Mouse (Mus musculus): Measurements from ENCODE around the gene Slc4a4. TPM values are rescaled to one million over a fixed set of nuclear protein-coding genes. Genes with fewer than 3 reads are reported as not detected.

Gene Slc4a4
- polyA plus RNA-seq, 1 experiment from 2014 or later, result 6.2 TPM

GRCm38 (mm10) chr5:89027518-89028085, 141.0 kb downstream of the Slc4a4 start:
- no peak overlapping the region for H3K27ac ChIP-seq (replicated peaks)
- no peaks in the 10 kb centered on the region for H3K36me3 ChIP-seq
- H3K27me3 ChIP-seq, result no peaks in the 10 kb centered on the region
- 86% methylated on average over 4 of the region's 4 CpGs for WGBS
- no peak overlapping the region for H3K9ac ChIP-seq
- no peak for ATAC-seq (ENCODE audit: low read depth)
- no peaks in the 10 kb centered on the region for H3K9me3 ChIP-seq
- no peaks in the 10 kb centered on the region for H3K4me1 ChIP-seq (replicated peaks)
- no peak overlapping the region for H3K4me2 ChIP-seq
- H3K4me3 ChIP-seq, result no peak overlapping the region

GRCm38 (mm10) chr5:89032647-89033046, 146.0 kb downstream of the Slc4a4 start:
- Histone ChIP-seq H3K9me3 (no peaks in the 10 kb centered on the region), H3K4me3 (no peak overlapping the region), H3K27ac (replicated peaks) (no peak overlapping the region), H3K9ac (no peak overlapping the region), H3K36me3 (no peaks in the 10 kb centered on the region), H3K4me1 (replicated peaks) (peaks cover 6% of the 10 kb centered on the region; the same call in 1 of the 2 replicates), H3K4me2 (no peak overlapping the region), H3K27me3 (no peaks in the 10 kb centered on the region)
- WGBS, result 90% methylated on average over 8 of the region's 8 CpGs
- ATAC-seq (ENCODE audit: low read depth), result no peak

GRCm38 (mm10) chr5:89033256-89033655, 146.6 kb downstream of the Slc4a4 start:
- H3K27ac ChIP-seq (replicated peaks), result no peak overlapping the region

GRCm38 (mm10) chr5:89036147-89036546, 149.5 kb downstream of the Slc4a4 start:
- Histone ChIP-seq H3K9ac (no peak overlapping the region), H3K36me3 (no peaks in the 10 kb centered on the region), H3K27ac (replicated peaks) (no peak overlapping the region), H3K27me3 (no peaks in the 10 kb centered on the region), H3K4me1 (replicated peaks) (peaks cover 13% of the 10 kb centered on the region; the same call in 1 of the 2 replicates), H3K4me3 (no peak overlapping the region), H3K9me3 (no peaks in the 10 kb centered on the region), H3K4me2 (no peak overlapping the region)
- 60% methylated on average over 5 of the region's 5 CpGs for WGBS
- peak; percentile 45; the same call in 1 of the 2 replicates for ATAC-seq (ENCODE audit: low read depth)

More at GRCm38 (mm10) chr5:89033256-89033655, 146.6 kb downstream of the Slc4a4 start:
- H3K4me3 ChIP-seq, result no peak overlapping the region
- WGBS, result 89% methylated on average over 4 of the region's 4 CpGs
- H3K9me3 ChIP-seq, result no peaks in the 10 kb centered on the region
- H3K27me3 ChIP-seq, result no peaks in the 10 kb centered on the region
- H3K4me1 ChIP-seq (replicated peaks), result peaks cover 6% of the 10 kb centered on the region; the same call in 1 of the 2 replicates
- no peak for ATAC-seq (ENCODE audit: low read depth)
- no peak overlapping the region for H3K9ac ChIP-seq
- no peaks in the 10 kb centered on the region for H3K36me3 ChIP-seq
- H3K4me2 ChIP-seq, result no peak overlapping the region

- Histone ChIP-seq H3K27me3 (no peaks in the 10 kb centered on the region), H3K4me3 (no peak overlapping the region), H3K36me3 (no peaks in the 10 kb centered on the region), H3K4me1 (replicated peaks) (peaks cover 16% of the 10 kb centered on the region; the same call in 1 of the 2 replicates), H3K9me3 (no peaks in the 10 kb centered on the region), H3K27ac (replicated peaks) (peak overlapping the region; percentile 34), H3K9ac (no peak overlapping the region), H3K4me2 (no peak overlapping the region)
- 47% methylated on average over 3 of the region's 3 CpGs for WGBS
- ATAC-seq (ENCODE audit: low read depth), result peak; percentile 43; the same call in 1 of the 2 replicates
Measured at GRCm38 (mm10) chr5:89040814-89041213, 154.2 kb downstream of the Slc4a4 start.

GRCm38 (mm10) chr5:89043846-89044245, 157.2 kb downstream of the Slc4a4 start:
- H3K4me3 ChIP-seq, result no peak overlapping the region
- H3K4me1 ChIP-seq (replicated peaks), result peaks cover 10% of the 10 kb centered on the region; the same call in 1 of the 2 replicates
- no peak overlapping the region for H3K4me2 ChIP-seq
- no peak overlapping the region for H3K9ac ChIP-seq
- H3K27ac ChIP-seq (replicated peaks), result no peak overlapping the region
- ATAC-seq (ENCODE audit: low read depth), result 0 out of 2 replicates have a peak, but pooled peaks have one; percentile 23
- no peaks in the 10 kb centered on the region for H3K36me3 ChIP-seq
- WGBS, result 52% methylated on average over 5 of the region's 5 CpGs
- H3K9me3 ChIP-seq, result no peaks in the 10 kb centered on the region
- no peaks in the 10 kb centered on the region for H3K27me3 ChIP-seq

GRCm38 (mm10) chr5:89044801-89045200, 158.2 kb downstream of the Slc4a4 start:
- peaks cover 10% of the 10 kb centered on the region; the same call in 1 of the 2 replicates for H3K4me1 ChIP-seq (replicated peaks)
- no peak overlapping the region for H3K4me3 ChIP-seq
- H3K9ac ChIP-seq, result no peak overlapping the region
- H3K27me3 ChIP-seq, result no peaks in the 10 kb centered on the region
- H3K27ac ChIP-seq (replicated peaks), result no peak overlapping the region
- no peaks in the 10 kb centered on the region for H3K36me3 ChIP-seq
- ATAC-seq (ENCODE audit: low read depth), result no peak
- no peak overlapping the region for H3K4me2 ChIP-seq
- H3K9me3 ChIP-seq, result no peaks in the 10 kb centered on the region
- WGBS, result 92% methylated on average over 5 of the region's 5 CpGs

- no peaks in the 10 kb centered on the region for H3K36me3 ChIP-seq
- H3K4me3 ChIP-seq, result no peak overlapping the region
- H3K4me1 ChIP-seq (replicated peaks), result no peaks in the 10 kb centered on the region
- H3K9ac ChIP-seq, result no peak overlapping the region
- ATAC-seq (ENCODE audit: low read depth), result no peak
- 81% methylated on average over 5 of the region's 5 CpGs for WGBS
- H3K27ac ChIP-seq (replicated peaks), result no peak overlapping the region
- H3K4me2 ChIP-seq, result no peak overlapping the region
- H3K27me3 ChIP-seq, result no peaks in the 10 kb centered on the region
- no peaks in the 10 kb centered on the region for H3K9me3 ChIP-seq
Measured at GRCm38 (mm10) chr5:89051577-89051976, 165.0 kb downstream of the Slc4a4 start.

GRCm38 (mm10) chr5:89052230-89052629, 165.6 kb downstream of the Slc4a4 start:
- WGBS, result 94% methylated on average over 5 of the region's 5 CpGs
- ATAC-seq (ENCODE audit: low read depth), result no peak
- Histone ChIP-seq H3K27me3 (no peaks in the 10 kb centered on the region), H3K36me3 (no peaks in the 10 kb centered on the region), H3K9me3 (no peaks in the 10 kb centered on the region), H3K4me2 (no peak overlapping the region), H3K4me1 (replicated peaks) (no peaks in the 10 kb centered on the region), H3K4me3 (no peak overlapping the region), H3K9ac (no peak overlapping the region), H3K27ac (replicated peaks) (no peak overlapping the region)

GRCm38 (mm10) chr5:89055656-89056055, 169.0 kb downstream of the Slc4a4 start:
- no peaks in the 10 kb centered on the region for H3K36me3 ChIP-seq
- H3K4me2 ChIP-seq, result no peak overlapping the region
- H3K27me3 ChIP-seq, result no peaks in the 10 kb centered on the region
- no peak for ATAC-seq (ENCODE audit: low read depth)
- H3K27ac ChIP-seq (replicated peaks), result no peak overlapping the region
- 87% methylated on average over 3 of the region's 3 CpGs for WGBS
- no peak overlapping the region for H3K9ac ChIP-seq
- no peak overlapping the region for H3K4me3 ChIP-seq
- no peaks in the 10 kb centered on the region for H3K9me3 ChIP-seq
- H3K4me1 ChIP-seq (replicated peaks), result no peaks in the 10 kb centered on the region

- no peak overlapping the region for H3K9ac ChIP-seq
- 89% methylated on average over 2 of the region's 2 CpGs for WGBS
- no peak overlapping the region for H3K27ac ChIP-seq (replicated peaks)
- H3K4me2 ChIP-seq, result no peak overlapping the region
- no peaks in the 10 kb centered on the region for H3K9me3 ChIP-seq
- H3K27me3 ChIP-seq, result no peaks in the 10 kb centered on the region
- no peaks in the 10 kb centered on the region for H3K4me1 ChIP-seq (replicated peaks)
- no peaks in the 10 kb centered on the region for H3K36me3 ChIP-seq
- no peak overlapping the region for H3K4me3 ChIP-seq
- ATAC-seq (ENCODE audit: low read depth), result no peak
Measured at GRCm38 (mm10) chr5:89056370-89056769, 169.8 kb downstream of the Slc4a4 start.

- 85% methylated on average over 9 of the region's 9 CpGs for WGBS
- no peak overlapping the region for H3K4me3 ChIP-seq
- no peak overlapping the region for H3K27ac ChIP-seq (replicated peaks)
- H3K4me2 ChIP-seq, result no peak overlapping the region
- H3K27me3 ChIP-seq, result no peaks in the 10 kb centered on the region
- H3K36me3 ChIP-seq, result no peaks in the 10 kb centered on the region
- H3K9ac ChIP-seq, result no peak overlapping the region
- H3K9me3 ChIP-seq, result no peaks in the 10 kb centered on the region
- no peaks in the 10 kb centered on the region for H3K4me1 ChIP-seq (replicated peaks)
- no peak for ATAC-seq (ENCODE audit: low read depth)
Measured at GRCm38 (mm10) chr5:89061097-89061496, 174.5 kb downstream of the Slc4a4 start.

- no peaks in the 10 kb centered on the region for H3K27me3 ChIP-seq
- no peaks in the 10 kb centered on the region for H3K4me1 ChIP-seq (replicated peaks)
- no peak overlapping the region for H3K4me3 ChIP-seq
- H3K27ac ChIP-seq (replicated peaks), result no peak overlapping the region
- no peaks in the 10 kb centered on the region for H3K9me3 ChIP-seq
- 84% methylated on average over 5 of the region's 5 CpGs for WGBS
- ATAC-seq (ENCODE audit: low read depth), result no peak
- H3K36me3 ChIP-seq, result no peaks in the 10 kb centered on the region
- no peak overlapping the region for H3K4me2 ChIP-seq
- no peak overlapping the region for H3K9ac ChIP-seq
Measured at GRCm38 (mm10) chr5:89062286-89062685, 175.7 kb downstream of the Slc4a4 start.
